ENCODE assay signal across 9 mouse cellular contexts in genomic region chr19:23058502-23058900, GRCm38 (mm10).
DNase-seq lines count a peak whose midpoint lies in the region; ATAC-seq and TF ChIP-seq lines count a peak whose summit lies in the region.
"Had no signal": no experiment of that assay in that cellular context is flagged by ENCODE, and none has a peak within 500 bp of the region (broad histone marks: within the 10 kb centered on the region; RNA-seq: fewer than 3 reads in every experiment).

No protein-coding gene starts in this region.

- peaks cover 27% of the 10 kb centered on the region for H3K4me1 ChIP-seq in heart, adult 2 months (ENCODE audit: control insufficient read depth, insufficient read depth, low read length)
- peaks cover 9% of the 10 kb centered on the region for H3K4me1 ChIP-seq in testis, adult 2 months (ENCODE audit: control insufficient read depth, insufficient read depth, low read length)
- H3K4me1 ChIP-seq in stomach, embryonic 16.5 days (ENCODE audit: control insufficient read depth, insufficient read depth, low read length) = peaks cover 19% of the 10 kb centered on the region

- no peak overlapping the region for H3K9ac ChIP-seq in heart, adult 2 months (ENCODE audit: low read depth, low read length)
- H3K9ac ChIP-seq in stomach, embryonic 16.5 days (ENCODE audit: low read length) = no peak overlapping the region
- H3K9ac ChIP-seq: liver, embryonic 15.5 days had no signal

- H3K4me3 ChIP-seq in heart, adult 2 months = no peak overlapping the region
- no peak overlapping the region for H3K4me3 ChIP-seq in testis, adult 2 months (ENCODE audit: control insufficient read depth, low read depth, low read length)
- H3K4me3 ChIP-seq in stomach, embryonic 16.5 days (replicated peaks; ENCODE audit: low read length) = no peak overlapping the region
- H3K4me3 ChIP-seq: liver, embryonic 15.5 days had no signal

- 53% methylated on average over 4 of the region's 4 CpGs for WGBS in heart, adult 2 months
- WGBS in stomach, embryonic 16.5 days = 31% methylated on average over 4 of the region's 4 CpGs

- no peak; the same call in 1 of the 2 replicates for ATAC-seq in stomach, embryonic 16.5 days (ENCODE audit: insufficient read depth, low FRiP score)

- H3K9me3 ChIP-seq in stomach, embryonic 16.5 days (replicated peaks; ENCODE audit: control insufficient read depth, low read length) = no peaks in the 10 kb centered on the region
- H3K9me3 ChIP-seq: liver, embryonic 15.5 days had no signal

- peak overlapping the region; percentile 94 for H3K27ac ChIP-seq in heart, adult 2 months
- peak overlapping the region; percentile 88 for H3K27ac ChIP-seq in testis, adult 2 months (ENCODE audit: control insufficient read depth, insufficient read depth, low read depth, low read length)
- peak overlapping the region; percentile 92 for H3K27ac ChIP-seq in stomach, embryonic 16.5 days (ENCODE audit: low read length)
- H3K27ac ChIP-seq: liver, embryonic 15.5 days had no signal

- no peak for TF ChIP-seq POLR2A in heart, adult 2 months (IDR thresholded peaks at IDR 0.05; ENCODE audit: insufficient read depth, low read depth, low read length)
- TF ChIP-seq POLR2A in testis, adult 2 months (IDR thresholded peaks at IDR 0.05; ENCODE audit: control insufficient read depth, low read depth, low read length) = no peak

- DNase-seq in heart, adult 2 months = no peak
- no peak for DNase-seq in heart, postnatal 25 days (ENCODE audit: low spot score)
- no peak for DNase-seq in testis, postnatal 14 days (ENCODE audit: low spot score)
- peak; percentile 87 to 89 for DNase-seq in lung, adult 18-20 months
- DNase-seq in right cerebral cortex, postnatal 25 days = no peak
- DNase-seq in urinary bladder, adult 2 months (ENCODE audit: low spot score) = no peak

- no peak for TF ChIP-seq EP300 in heart, adult 2 months (IDR thresholded peaks at IDR 0.05; ENCODE audit: insufficient read depth, low read depth, low read length)

- H3K27me3 ChIP-seq in heart, adult 2 months (ENCODE audit: control insufficient read depth, insufficient read depth, low read length) = no peaks in the 10 kb centered on the region
- H3K27me3 ChIP-seq in testis, adult 2 months (ENCODE audit: control insufficient read depth, insufficient read depth, low read length) = no peaks in the 10 kb centered on the region
- no peaks in the 10 kb centered on the region for H3K27me3 ChIP-seq in stomach, embryonic 16.5 days (ENCODE audit: control insufficient read depth, insufficient read depth, low read length)

- peaks cover 15% of the 10 kb centered on the region for H3K36me3 ChIP-seq in heart, adult 2 months (ENCODE audit: control insufficient read depth, insufficient read depth, low read length)
- H3K36me3 ChIP-seq in testis, adult 2 months (ENCODE audit: control insufficient read depth, insufficient read depth, low read length) = no peaks in the 10 kb centered on the region
- H3K36me3 ChIP-seq in stomach, embryonic 16.5 days (ENCODE audit: control insufficient read depth, insufficient read depth, low read length) = no peaks in the 10 kb centered on the region
- H3K36me3 ChIP-seq: liver, embryonic 15.5 days had no signal

- no peak for TF ChIP-seq CTCF in heart, adult 2 months (IDR thresholded peaks at IDR 0.05)
- TF ChIP-seq CTCF in testis, adult 2 months (IDR thresholded peaks at IDR 0.05; ENCODE audit: control insufficient read depth, insufficient read depth, insufficient replicate concordance, low read depth, low read length) = no peak

- H3K79me2 ChIP-seq in heart, adult 2 months (replicated peaks; ENCODE audit: control insufficient read depth, insufficient read depth, low read length) = no peaks in the 10 kb centered on the region

- intact Hi-C loops in heart, adult 2 months (cut with DNase I) = no loop called here
- intact Hi-C loops in heart, postnatal 25 days (cut with DNase I) = loop anchor here (5.0 kb wide), 1 partner anchor 141 kb away; no protein-coding TSS in a partner anchor

- no peak overlapping the region for H3K4me2 ChIP-seq in stomach, embryonic 16.5 days (ENCODE audit: low read depth, low read length)

Comparison
In these comparisons a context has a peak if more than half of its experiments do, and no peak if none do; other contexts are left out.
1. DNase-seq: peak in lung, adult 18-20 months (2 of 2); none in heart, adult 2 months (0 of 2), heart, postnatal 25 days (single experiment), testis, postnatal 14 days (single experiment), right cerebral cortex, postnatal 25 days (single experiment) and urinary bladder, adult 2 months (single experiment).
2. Peak in every context shown above with its lines, with median percentiles within 50 percentile points of each other: H3K27ac ChIP-seq.